Mouse (Mus musculus) spleen, postnatal 14 days (tissue): ENCODE data around the gene Gm7029.

Experiments
- DNase-seq, 2 experiments: peaks; one replicate each; pipeline ENCODE4 v3.0.0; 2021 to 2022; ENCODE audit warnings: low spot score in 2 of 2

Gm7029 gene

DNA sequence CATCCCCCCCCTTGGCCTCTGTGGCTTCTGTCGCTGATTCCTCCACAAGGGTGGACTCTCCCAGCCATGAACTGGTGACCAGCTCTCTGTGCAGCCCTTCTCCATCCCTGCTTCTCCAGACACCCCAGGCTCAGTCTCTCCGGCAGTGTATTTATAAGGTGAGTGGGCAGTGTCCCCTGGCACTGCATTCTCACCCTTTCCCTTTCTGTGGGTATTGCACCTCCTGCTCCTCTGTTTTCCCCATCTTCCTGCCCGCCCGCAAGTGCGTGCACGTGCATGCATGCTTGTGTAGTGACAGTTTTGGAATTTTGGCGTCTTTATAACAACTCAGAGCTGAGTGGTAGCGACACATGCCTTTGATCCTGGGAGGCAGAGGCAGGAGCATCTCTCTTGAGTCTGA, 40.3 kb downstream of the Gm7029 start:
- no peak for DNase-seq

DNA sequence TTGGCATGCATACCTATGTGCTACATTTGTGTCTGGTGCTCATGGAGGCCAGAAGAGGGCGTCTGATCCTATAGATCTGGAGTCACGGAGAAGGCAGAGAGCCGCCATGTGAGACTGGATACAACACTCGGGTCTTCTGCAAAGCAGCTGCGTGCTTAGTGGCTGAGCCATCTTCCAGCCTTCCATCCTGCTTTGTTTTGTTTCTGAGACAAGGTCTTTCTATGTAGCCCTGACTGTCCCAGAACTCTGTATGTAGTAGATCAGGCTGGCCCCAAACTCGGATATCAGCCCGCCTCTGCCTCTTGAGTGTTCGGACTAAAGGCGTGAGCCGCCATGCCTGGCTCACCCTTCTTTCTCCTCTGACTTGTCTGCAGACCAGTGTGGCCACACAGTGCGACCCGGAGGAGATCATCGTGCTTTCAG, 41.3 kb downstream of the Gm7029 start:
- no peak for DNase-seq

DNA sequence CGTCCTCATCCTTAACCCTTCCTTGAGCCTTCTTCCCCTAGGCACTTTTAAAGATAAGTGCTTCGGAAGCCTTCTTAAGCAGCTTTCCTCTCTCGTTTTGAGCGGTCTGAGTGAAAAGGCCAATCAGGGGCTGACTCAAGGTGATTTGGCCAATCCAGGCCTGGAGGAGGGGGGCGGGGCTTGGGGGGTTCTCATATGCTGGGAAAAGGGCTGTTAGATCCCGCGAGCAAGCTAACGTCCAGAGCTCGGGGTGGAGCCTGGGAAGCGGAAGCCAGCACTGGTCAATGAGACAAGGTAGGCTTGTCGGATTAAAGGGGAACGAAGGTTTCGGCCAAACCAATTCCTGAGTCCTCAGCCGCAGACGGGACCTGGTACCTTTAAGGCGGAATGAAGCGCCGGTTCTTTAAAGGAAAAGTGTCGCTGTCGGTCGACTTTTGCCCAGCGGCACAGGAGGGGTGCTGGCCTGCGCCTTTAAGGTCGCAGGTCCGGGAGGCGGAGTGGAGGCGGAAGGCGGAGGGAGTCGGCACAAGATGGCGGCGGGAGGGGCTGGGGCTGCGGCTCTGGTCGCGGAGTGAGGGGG, 42.1 kb downstream of the Gm7029 start, which contains the start of the genes Tapbp and Zbtb22:
Gene Tapbp, plus strand, starts transcription at position 229 of the 580 bp plus-strand sequence.
Gene Zbtb22, plus strand, starts transcription at position 234 of the 580 bp plus-strand sequence.
- peak; percentile 83 to 88 for DNase-seq

DNA sequence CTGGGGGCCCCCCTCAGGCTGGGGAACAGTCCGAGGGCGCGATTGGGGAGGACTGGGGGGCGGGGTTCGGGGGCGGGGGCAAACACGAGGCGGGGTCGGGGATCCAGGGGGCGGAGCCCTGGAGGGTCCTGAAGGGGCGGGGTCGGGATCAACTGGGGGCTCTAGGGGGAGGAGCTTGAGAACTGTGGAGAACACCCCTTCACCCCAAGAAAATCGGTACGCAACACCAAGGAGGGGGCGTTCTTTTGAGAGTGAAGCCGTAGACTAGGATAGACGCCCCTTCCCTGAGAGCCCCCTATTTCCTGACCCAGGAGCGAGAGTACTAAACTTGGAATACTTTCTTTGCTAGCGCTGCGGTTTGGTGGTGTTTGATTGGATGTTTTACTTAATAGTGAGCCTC, 42.7 kb downstream of the Gm7029 start:
- no peak for DNase-seq

DNA sequence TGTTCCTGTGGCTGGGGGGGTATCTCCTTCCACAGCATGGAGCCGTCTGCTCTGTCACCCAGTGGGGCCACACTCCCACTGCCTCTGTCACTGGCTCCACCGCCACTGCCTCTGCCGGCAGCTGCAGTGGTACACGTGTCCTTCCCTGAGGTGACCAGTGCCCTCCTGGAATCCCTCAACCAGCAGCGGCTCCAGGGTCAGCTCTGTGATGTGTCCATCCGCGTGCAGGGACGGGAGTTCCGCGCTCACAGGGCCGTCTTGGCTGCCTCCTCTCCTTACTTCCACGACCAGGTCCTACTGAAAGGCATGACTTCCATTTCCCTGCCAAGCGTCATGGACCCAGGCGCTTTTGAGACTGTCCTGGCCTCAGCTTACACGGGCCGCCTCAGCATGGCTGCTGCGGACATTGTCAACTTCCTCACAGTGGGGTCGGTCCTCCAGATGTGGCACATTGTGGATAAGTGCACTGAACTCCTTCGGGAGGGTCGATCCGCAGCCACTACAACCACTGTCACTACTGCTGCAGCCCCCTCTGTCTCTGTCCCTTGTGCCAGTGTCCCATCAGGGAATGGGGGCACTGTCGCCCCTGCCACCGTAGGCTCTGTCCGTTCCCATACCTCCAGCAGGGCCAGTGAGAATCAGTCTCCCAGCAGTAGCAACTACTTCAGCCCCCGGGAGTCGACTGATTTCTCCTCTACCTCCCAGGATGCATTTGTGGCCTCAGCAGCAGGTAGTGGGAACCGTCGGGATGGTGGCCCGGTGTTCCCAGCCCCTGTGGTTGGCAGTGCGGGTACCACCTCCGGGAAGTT, 43.4 kb downstream of the Gm7029 start:
- no peak for DNase-seq

- DNase-seq, result no peak
These were observed 44.1 kb downstream of the Gm7029 start for GRCm38 (mm10) chr17:33917656-33918292.

DNA sequence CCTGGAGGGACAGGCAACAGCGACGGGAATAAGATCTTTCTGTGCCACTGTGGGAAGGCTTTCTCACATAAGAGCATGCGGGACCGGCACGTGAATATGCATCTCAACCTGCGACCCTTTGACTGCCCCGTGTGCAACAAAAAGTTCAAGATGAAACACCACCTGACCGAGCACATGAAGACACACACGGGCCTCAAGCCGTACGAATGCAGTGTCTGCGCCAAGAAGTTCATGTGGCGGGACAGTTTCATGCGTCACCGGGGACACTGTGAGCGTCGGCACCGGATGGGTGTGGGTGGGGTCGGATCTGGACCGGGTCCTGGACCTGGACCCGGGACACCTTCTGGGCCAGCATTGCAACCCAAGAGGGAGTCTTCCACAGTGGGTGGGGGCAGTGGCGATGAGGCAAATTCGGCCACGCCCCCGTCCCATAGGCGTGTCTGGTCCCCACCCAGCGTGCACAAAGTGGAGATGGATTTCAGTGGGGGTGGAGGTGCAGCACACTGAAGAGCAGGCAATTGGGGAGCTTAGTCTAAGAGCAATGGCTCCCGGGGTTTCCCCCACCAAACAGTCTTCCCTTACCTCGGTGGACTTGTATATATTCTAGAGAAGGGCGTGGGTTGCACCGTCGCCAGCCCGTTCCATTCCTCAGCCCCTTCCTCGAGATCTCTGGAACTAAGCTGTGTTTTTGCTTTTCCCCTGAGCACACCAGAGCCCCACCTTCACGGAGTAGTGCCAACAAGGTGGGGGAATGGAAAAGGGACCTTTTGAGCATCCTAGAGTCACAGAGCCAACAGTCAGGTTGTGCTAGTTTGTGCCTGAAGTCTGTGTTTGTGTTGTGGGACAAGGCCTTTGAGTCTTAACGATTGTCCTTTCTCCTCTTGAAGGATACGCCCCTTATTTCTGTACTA, 44.9 kb downstream of the Gm7029 start:
- DNase-seq, result no peak

- peak; percentile 78 to 79 for DNase-seq
These were observed 46.0 kb downstream of the Gm7029 start for GRCm38 (mm10) chr17:33919351-33920281.

- DNase-seq, result peak; percentile 81 to 90
These were observed 46.9 kb downstream of the Gm7029 start for GRCm38 (mm10) chr17:33920282-33921097.

GRCm38 (mm10) chr17:33921361-33921760, 47.7 kb downstream of the Gm7029 start:
- DNase-seq, result no peak
